Mouse (Mus musculus) lung, postnatal 14 days (tissue): Measurements from ENCODE around the gene Wdr95.

Experiments
- DNase-seq: peaks from one replicate; pipeline ENCODE4 v3.0.0; 2021

Gene Wdr95

DNA sequence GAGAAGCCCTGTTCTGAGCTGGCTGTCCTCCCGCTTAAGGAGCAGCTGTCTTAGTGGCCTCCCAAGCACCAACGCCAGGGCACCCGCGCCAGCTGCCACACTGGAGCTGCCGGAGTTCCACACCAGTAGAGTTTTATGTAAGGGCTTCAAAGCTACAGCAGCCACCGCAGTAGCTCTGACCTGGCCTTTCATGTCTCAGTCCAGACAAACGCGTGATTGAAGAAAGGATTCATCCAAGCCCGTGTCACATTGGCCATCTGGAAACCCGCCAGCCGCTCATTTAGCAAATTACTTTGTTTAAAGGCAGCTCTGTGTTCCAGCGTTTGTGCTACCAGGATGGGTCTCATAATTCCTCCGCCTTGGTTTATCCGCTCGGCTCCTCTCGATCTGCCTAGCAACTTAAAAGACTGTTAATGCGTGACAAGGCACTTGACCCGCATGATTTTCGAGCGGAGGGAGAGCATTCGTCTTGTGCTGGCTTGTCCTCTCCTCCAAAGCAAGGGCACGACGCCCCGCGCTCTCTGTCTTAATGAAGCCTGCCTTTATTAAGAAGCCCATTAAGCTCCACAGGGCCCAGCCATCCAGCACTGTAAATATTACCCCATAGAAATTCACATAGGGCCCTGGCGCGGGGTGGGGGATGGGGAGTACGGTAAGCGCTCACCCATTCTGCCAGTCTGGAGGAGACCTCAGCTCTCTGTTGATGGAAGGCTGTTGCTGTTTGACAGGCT is at the start of gene Wdr95:
Gene Wdr95 (plus strand): TSS at position 681 of the 731 bp plus-strand sequence.
- peak; percentile 36 for DNase-seq

DNA sequence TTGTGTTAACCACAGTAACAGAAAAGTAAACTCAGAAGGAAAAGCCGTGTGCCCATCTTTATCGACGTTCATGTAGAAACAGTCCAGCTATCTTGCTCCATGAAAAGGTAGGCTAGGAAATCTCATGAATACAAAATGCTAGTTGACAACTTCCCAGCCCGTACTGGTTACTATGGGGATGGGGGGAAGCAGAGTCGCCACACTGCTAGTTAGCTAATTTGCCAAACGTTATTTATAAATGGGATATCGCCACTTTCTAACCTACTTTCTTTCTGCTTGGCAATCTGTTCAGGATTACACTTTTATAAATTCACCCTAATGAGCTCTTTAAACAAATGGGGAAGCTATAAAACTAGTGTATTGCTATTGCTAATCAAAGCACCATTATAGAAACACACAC is 46.6 kb upstream of the Wdr95 start:
- DNase-seq = no peak

DNA sequence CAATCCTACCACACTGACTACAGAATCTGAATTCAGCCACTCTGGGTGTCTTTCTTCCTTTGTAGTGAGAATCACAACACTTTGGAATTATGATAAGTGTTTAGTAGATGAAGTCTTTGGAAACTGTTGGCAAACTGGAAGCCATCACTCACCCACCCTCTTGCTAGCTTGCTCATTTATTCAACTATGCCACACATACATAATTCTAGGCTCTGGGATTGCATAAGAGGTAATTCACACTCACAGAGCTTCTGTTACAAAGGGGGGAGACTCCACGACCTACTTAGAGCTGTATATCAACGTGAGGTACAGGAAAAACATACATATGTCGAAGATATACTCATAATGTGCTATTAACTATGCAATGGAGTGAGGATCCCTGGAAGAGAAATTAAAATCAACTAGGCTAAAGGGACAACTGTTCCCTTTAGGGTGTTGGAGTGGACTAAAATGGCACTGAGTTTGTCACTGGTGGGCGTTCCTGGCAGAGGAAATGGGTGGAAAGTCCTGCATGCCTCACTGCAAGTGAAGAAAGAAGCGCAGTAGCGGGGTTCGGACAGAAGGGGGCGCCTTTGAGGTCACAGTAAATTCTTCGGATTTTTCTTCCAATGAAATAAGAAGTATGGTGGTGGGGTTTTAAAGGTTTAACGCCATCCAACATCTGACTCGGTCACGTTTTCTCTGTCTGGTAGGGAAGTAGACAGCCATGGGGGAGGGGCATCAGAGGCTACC is 45.0 kb upstream of the Wdr95 start:
- no peak for DNase-seq

DNA sequence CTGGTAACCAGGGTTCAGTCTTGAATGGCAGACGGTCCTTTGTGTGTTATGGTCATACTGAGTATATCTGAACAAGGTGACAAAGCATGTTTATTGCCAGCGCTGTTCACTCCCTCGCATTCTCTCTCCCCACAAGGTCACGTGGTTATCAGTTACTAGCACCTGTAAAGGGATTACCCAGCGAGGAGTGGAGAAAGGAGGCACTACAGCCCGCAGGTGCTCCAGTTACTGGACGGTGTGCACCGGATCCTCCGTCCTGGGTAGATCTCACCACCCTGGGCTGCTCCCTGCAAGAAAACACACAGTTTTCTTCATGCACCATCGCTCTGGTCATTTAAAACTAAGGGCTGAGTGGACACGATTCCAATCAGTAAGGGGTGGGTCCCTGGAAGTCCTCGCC is 44.2 kb upstream of the Wdr95 start:
- no peak for DNase-seq

DNA sequence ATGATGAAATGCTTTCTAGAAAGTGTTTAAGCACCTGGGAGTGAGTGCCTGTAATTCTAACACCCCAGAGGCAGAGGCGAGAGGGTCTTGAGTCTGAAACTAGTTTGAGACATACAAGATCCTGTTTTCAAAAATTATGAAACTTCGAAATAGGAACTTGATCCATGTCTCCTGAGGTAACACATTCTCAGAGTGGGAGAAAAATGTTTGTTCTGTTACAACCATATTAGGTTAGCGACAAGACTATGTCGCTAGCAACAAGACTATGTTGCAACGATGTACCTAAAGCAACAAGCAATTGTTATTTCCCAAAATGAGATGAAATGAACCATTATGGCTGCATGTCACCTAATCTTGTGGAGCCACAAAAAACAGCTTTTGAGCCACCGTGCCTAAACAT is 43.0 kb upstream of the Wdr95 start:
- DNase-seq = no peak

DNA sequence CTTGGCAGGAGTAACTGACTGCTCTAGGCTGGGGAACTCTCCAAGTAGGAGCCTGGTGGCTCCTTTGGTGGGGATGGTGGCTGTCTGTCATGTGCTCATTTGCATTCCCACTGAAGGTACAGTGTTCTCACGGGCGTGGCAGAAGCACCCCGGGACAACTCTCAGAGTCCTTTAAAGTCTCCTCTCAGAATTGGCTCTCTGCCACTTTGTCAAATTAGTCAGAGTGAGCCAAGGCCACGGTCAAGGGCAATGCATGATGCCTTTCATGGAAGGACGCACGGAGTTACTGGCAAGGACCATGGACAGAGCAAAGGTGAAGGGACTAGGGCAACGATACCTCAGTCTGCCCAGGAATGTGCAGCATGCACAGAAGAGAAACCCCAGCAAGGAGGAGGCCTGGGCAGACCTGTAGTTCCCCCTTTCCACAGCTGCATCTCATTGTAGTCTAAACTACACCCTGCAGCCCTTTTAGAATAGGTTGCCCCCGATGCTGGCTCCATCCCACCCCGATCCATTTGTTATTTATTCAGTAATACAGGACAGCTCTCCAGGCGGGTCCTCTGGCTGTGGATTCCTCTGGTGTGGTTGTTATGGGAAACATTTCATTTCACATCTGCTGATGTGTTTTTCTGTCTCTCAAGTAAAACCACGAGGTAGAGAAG is 40.0 kb upstream of the Wdr95 start:
- DNase-seq = no peak

DNA sequence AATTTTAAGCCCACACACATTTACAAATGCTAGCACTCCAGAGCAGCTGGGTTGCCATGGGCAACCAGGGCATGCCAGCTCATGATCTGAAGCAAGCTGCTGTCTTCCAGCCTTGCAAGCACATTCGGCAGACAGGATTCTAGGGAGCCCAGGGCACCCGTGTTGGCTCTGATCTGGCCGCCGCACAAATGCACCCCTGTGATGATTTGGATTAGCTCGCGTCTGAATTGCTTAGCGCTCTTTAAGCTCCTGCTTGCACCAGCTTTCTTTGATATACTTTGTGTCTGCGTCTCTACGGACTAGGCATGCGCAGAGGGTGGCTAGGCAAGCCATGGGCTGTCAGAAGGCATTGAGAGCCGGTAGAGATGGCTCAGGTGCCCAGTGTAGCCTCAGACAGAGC is 39.3 kb upstream of the Wdr95 start:
- DNase-seq = no peak

DNA sequence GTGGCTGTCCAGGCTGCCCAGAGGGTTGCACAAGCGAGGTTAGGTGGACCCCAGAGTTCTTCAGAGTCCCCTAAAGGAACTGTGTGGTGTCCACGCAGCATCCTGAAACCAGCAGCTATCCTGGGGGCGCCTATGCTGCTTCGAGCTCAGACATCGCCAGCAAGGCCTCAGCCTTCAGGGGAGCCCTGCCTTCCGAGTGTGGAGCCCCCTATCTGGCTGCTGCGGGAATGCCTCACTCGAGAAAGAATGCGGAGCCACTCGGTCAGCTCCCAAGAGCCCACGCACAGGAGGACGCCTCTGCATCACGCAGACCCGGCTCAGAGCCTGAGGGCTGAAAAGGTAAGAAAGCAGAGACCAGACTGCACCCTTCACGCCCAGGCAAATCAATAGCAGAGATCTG is 38.2 kb upstream of the Wdr95 start:
- DNase-seq = no peak

DNA sequence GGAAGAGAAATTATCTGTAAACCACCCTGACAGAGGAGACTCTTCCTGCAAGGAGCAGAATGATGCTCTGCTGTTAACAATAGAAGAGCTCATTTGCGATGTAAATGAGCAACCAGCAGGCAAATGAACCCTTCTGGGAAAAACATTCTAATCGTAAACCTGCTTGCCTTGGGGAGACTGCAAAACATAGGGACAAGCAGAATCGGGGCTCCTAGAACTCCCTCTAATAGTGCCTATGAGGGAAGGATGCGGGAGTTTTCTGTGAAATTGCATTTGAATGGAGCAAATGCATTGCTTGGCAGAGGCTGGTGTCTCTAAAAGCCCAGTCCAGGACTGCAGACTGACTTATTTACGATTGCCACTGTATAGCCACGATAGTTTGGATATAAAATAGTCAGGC is 32.8 kb upstream of the Wdr95 start:
- no peak for DNase-seq

DNA sequence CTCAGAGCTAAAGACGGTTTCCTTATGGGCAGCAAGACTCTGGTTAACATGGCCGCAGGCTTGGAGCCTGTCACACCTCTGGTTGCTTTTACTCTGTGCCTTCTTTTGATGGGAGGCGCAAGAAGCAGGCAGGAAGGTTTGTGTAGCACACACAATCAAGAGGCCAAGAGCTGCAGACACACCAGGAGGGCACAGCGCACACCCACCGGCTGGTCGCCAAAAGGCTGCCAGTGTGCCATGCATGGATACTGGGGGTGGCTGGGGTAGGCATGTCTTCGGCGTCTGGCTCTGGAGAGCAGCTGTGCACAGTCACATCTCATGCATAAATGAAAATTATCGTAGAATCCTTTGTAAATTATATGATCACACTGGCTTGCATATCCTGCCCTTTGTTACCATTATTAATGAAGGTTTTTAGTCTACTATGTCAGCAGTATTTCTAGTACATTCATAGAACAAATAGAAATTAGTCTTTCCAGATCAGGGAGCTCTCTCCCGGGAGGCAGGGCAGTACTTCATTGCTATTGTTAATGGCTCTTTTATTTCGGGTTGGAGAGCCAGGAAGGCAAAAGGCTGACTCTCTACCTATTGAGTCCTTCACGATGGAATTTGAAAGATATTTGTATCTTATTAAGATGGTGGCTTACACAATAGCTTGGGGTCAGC is 31.9 kb upstream of the Wdr95 start:
- DNase-seq = no peak

DNA sequence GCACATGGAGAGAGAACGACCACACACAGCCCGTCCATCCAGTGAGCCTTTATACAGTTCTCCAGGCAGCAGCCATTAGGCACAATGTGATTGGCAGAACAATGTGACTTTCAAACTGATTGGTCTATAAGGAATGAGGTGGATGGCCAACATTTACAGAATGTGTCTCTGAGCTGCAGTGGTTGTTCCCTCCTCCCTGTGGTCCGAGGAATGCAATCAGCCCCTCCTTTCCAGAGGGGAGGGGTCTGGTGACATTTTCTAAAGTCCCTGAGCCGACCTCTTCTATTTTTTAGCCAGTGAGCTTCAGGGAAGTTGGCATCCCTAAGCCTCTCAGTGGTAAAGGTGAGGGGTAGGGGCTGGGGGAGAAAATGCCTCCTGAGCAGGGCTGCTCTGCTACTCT is 28.5 kb upstream of the Wdr95 start:
- no peak for DNase-seq

DNA sequence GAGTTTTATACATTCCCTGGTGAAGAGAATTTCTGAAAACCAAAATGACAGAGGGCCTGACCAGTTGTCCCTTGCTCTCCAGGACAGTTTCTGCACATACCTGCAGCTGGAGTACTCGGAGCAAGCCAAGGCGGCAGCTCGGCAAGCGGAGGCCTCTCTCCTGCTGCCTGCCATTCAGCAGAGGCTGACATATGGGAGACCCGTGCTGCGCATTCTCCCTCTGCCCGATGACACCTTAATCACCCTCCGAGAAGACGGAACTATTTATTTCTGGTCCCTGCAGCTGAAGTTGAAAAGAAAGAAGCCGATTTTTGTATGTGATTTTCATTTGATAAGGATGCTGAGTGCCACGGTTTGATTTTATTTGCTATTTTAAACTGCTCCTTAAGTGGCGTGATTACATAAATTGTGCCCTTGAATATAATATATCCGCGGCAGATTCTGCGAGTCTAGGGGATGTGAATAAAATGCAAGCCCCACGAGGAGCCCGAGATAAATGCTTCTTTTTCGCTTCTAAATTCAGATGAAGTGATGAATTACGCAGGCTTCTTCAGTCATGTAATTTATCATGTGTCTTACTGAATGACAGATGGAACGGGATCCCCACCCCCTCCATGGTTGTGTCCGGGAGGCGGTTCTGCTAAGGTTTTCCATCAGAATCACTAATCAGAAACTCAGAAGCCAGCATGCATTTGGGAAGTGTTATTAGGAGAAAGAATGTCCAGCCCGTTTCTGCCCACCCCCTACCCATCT is 24.9 kb upstream of the Wdr95 start:
- DNase-seq = no peak

DNA sequence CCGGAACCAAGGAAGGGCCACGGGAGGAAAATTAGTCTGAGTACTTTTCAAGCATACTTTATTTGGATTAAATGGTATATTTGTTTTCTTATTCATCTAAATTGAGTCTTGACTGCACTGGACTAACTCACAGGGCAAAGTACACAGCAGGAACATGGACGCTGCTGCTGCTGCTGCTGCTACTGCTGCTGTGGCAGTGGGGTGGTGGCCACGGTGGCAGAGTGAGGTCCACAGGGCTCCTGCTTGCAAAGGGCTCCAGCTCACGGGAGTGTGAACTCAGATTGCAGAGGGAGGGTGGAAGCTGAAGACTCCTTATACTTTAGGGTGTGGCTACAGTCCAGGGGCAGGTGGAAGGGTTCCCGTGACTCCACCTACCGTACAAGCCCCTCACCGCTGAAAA is 23.5 kb upstream of the Wdr95 start:
- no peak for DNase-seq

DNA sequence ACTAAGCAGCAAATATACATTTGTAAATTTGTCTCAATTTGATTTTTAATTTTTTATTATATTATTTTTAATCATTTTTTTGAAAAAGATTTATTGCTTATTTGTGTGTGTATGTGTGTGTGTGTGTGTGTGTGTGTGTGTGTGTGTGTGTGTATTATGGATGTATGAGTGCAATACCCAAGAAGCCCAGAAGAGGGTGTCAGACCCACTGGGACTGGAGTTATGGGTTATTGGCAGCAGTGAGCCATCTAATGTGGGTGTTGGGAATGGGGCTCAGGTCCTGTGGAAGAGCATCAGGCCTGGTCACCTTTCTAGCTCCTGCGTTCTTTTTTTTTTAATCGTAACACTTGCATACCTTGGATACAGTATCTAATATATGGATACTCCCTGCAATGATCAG is 22.4 kb upstream of the Wdr95 start:
- DNase-seq = no peak

DNA sequence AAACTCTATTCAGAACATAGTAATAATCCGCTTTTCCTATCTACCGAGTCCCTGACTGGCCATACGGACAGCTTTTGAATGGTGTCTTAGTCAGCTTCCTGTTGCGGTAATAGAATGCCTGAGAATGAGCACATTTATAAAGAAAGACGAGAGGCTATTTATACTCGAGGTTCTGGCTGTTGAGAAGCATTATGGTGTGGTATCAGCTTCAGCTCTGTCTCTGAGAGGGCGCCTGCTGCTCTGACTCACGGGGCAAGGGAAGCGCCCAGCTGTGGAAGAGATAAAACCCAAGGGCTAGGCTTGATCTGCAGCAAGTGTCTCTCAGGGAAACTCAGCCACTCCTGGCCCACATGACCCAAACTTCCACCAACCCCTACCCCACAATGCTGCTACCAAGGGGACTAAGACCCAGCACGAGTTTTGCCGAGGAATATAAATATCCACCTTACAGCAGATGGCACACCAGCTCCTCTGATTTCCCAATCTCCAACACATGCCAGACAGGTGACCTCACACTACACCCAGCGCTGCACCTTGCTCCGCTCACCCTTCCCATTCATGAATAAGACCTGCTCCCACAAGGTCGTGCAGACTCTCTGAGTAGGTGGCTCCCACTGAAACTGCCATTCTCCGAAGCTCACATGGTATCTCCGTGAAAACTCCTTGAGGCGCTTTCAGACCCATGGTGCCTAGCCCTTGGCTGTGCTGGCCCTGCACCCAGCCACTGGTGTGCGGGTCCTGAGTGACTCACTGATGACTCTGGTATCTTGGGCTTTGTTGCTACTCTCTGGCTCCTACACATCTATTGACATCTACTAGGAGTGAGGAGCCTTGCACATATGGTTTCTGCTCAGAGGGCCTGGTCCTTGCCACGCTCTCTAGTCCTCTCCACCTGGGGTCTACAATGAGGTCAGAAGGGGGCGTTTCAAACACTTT is 20.1 kb upstream of the Wdr95 start:
- DNase-seq = no peak

DNA sequence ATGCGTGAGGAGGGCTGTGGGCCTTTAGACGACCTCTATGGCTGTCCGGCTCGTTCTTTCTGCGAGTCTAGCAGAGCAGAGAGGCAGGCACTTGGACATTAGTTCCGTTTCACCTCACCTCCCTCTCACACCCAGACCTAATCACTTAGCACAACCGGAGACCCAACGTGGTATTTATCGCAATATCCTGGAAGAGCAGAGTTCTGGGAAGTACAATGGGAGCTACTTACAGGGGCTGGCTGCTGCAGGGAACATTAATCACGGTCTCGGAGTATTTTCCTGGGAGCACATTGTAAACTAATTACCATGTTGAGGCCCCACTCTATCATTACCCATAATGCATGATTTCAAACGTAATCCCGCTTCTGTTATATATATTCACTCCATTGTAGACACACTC is 18.2 kb upstream of the Wdr95 start:
- no peak for DNase-seq

DNA sequence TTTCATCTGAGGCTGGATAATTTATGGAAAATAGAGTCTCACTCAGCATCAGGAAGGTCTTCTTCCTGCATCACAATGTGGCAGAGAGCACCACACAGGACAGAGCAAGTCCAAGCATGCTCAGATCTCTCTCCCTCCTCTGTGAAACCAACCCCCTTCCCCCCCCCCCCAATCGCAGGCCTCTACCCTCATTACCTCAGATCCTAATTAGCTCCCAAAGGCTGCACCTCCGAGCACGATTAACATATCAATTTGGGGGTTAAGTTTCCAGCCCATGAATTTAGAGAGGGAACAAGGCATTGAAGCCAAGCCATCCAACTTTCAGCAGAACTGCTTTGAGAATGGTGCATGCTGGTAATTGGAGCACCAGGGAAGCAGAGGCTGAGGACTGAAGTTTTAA is 15.8 kb upstream of the Wdr95 start:
- DNase-seq = no peak

DNA sequence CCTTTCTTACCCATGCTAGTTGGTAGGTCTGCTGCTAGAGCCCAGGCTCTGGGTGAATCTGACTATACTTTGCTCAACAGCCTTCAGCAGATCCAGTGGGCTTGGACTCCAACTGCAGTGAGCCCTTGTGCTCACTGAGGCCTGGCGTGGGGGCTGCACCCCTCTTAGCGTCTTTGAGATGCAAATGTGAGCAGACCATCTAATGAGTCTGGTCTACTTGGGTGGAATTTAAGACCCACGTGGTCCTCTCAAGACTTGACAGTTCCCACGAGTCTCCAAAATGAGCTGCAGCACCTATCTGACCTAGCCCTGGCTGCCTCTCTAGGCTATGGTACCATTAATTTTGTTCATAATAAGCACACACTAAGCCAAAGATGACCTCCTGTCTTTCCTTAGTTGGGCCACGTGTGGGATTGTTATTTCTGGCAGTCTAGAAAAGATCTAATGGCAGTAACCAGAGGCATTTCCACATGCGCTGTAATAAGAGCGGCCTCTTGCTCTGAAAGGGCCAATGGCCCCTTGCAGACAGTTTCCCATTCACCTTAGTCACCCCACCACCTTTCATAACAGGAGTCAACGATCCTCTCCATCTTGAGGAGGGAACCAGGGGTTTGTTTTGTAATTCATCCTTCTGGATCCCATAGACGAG is 14.9 kb upstream of the Wdr95 start:
- DNase-seq = no peak

DNA sequence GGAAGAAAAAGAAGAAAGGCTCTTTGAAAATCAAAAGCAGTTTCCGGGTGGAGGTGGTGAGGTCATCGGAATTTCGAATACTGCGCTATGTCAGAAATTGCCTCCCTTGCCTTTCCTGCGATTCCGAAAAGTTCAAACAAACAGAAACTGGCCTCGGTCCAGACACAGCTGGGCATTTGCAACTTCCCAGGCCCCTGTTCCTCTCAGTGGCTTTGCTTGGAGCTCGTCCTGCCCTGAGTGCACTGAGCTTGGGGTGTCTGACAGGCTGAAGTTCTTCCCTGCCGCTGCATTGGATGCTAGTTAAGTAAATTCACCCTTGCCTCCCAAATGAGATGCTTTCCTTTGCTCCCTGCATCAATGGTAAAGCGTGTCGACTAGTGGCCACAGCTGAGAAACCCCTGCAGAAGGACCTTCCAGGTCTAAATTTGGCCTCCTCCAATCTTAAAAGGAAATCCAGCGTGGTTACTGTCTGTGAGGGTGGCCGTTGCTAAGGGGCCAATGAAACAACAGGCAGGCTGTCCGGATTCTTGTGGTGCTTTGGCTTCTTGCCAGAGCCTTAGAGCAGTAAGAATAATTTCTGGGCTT is 14.3 kb upstream of the Wdr95 start:
- DNase-seq = peak; percentile 53

DNA sequence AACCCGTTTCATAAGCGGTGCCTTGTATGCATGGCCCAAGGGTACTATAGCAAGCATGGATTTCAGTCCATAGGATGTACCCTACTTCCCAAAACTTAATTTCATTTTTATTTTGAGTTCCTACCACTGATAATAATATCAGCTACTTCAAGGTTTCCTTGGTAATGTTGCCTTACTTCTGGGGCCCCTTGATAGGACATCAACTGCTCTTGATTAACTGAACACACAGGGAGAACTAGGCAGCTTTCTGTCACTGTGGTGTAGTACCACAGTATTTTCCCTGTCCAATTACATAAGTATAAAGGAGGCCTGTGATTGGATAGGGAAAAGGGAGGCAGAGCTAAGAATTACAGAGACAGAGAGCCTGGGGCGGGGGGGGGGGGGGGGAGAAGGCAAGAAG is 13.6 kb upstream of the Wdr95 start:
- no peak for DNase-seq

DNA sequence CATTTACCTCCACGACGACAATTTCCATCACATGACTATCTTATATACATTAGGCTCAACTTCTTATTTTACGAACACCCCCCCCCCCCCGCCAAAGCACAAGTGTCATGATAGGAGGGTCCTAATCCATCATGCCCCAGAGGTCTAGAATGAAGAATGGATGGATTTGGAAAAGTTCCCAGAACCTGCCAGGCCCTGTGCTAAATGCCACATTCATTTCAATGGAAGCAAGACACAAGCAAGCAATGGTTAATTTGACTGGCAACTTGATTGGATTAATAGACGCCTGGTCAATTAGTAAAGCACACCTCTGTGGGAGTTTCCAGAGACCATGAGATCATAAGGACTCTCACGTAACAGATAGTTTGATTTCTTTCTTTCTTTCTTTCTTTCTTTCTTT is 11.4 kb upstream of the Wdr95 start:
- DNase-seq = no peak
